Mouse (Mus musculus) kidney, embryonic 16.5 days (tissue): ENCODE results near the gene Pth2r. TPM values are rescaled to one million over a fixed set of nuclear protein-coding genes. Genes with fewer than 3 reads are reported as not detected.

Experiments used
- ATAC-seq: fragments of 200-750 bp; cut with Nextera tagmentation; 2 replicates; pipeline ENCODE4 v1.8.0; 2017; ENCODE audit warnings: moderate TSS enrichment; ENCODE audit not compliant: low FRiP score, low TSS enrichment
- H3K27ac ChIP-seq: fragments of 300-500 bp; sonication (generic); 2 replicates; pipeline ENCODE4 v1.5.1; 2014; ENCODE audit warnings: low read length
- H3K27me3 ChIP-seq: fragments of 300-500 bp; sonication (generic); 2 replicates; pipeline ENCODE4 v1.6.1; 2014; ENCODE audit warnings: low read length, control low read depth, mixed read lengths; ENCODE audit not compliant: insufficient read depth
- H3K36me3 ChIP-seq: fragments of 300-500 bp; sonication (generic); 2 replicates; pipeline ENCODE4 v1.6.1; 2014; ENCODE audit warnings: low read length, control low read depth, mixed read lengths; ENCODE audit not compliant: insufficient read depth
- H3K4me1 ChIP-seq: fragments of 300-500 bp; sonication (generic); 2 replicates; pipeline ENCODE4 v1.6.1; 2014; ENCODE audit warnings: low read length, control low read depth, mixed read lengths; ENCODE audit not compliant: insufficient read depth
- H3K4me2 ChIP-seq: fragments of 300-500 bp; sonication (generic); replicated peaks from 2 replicates; pipeline ENCODE4 v1.6.1; 2014; ENCODE audit warnings: low read depth, low read length
- H3K4me3 ChIP-seq: fragments of 300-500 bp; sonication (generic); 2 replicates; pipeline ENCODE4 v1.5.1; 2014; ENCODE audit warnings: mild to moderate bottlenecking, low read length
- H3K9ac ChIP-seq: fragments of 300-500 bp; sonication (generic); replicated peaks from 2 replicates; pipeline ENCODE4 v1.6.1; 2014; ENCODE audit warnings: low read length
- H3K9me3 ChIP-seq: fragments of 300-500 bp; sonication (generic); 2 replicates; pipeline ENCODE4 v1.6.1; 2016; ENCODE audit warnings: low read length, control low read depth
- WGBS: fragments of 180-500 bp; shearing (Covaris S2); extraction: QIAGEN DNeasy Blood & Tissue Kit; methylation state at CpG from one replicate; pipeline ENCODE4 v1.1.7; 2014; 5-methylcytosine and 5-hydroxymethylcytosine counted together
- polyA plus RNA-seq: library from polyadenylated mRNA; unstranded; fragments of >200 nt; fragmentation: Nextera tagmentation; extraction: Ambion mirVana; gene quantifications from 2 replicates; pipeline ENCODE4 v1.2.1, GENCODE M21; 2015

The Pth2r gene
- polyA plus RNA-seq, 1 experiment from 2014 or later = not detected

- Histone ChIP-seq H3K27me3 (no peaks in the 10 kb centered on the region), H3K4me1 (no peaks in the 10 kb centered on the region), H3K4me3 (no peak overlapping the region), H3K4me2 (no peak overlapping the region), H3K9me3 (no peaks in the 10 kb centered on the region), H3K9ac (no peak overlapping the region), H3K36me3 (no peaks in the 10 kb centered on the region), H3K27ac (no peak overlapping the region)
- ATAC-seq = no peak
- WGBS = 95% methylated on average over 2 of the region's 2 CpGs
Observed at GRCm38 (mm10) chr1:65420909-65421308, 139.1 kb downstream of the Pth2r start.

- Histone ChIP-seq H3K4me3 (no peak overlapping the region), H3K27me3 (no peaks in the 10 kb centered on the region), H3K4me2 (no peak overlapping the region), H3K27ac (no peak overlapping the region), H3K4me1 (no peaks in the 10 kb centered on the region), H3K9ac (no peak overlapping the region), H3K36me3 (no peaks in the 10 kb centered on the region), H3K9me3 (no peaks in the 10 kb centered on the region)
- ATAC-seq = no peak
Observed at GRCm38 (mm10) chr1:65422501-65423010, 140.7 kb downstream of the Pth2r start.

Other genes starting within 250 kb of the Pth2r start
- 3.0 and 3.9 TPM in 2 replicates for gene Akr1cl, start 249.3 kb upstream of the Pth2r start, polyA plus RNA-seq
- not detected in 2 replicates for gene Cryge, start 230.9 kb upstream of the Pth2r start, polyA plus RNA-seq
- not detected in 2 replicates for gene Crygd, start 218.6 kb upstream of the Pth2r start, polyA plus RNA-seq
- not detected in 2 replicates for gene Crygc, start 208.4 kb upstream of the Pth2r start, polyA plus RNA-seq
- not detected in 2 replicates for gene Crygb, start 199.8 kb upstream of the Pth2r start, polyA plus RNA-seq
- gene Cryga, start 178.7 kb upstream of the Pth2r start, polyA plus RNA-seq = not detected in 2 replicates
- 0.29 TPM in 1 of 2 replicates, not detected in the other for gene Gm28845, start 162.5 kb upstream of the Pth2r start, polyA plus RNA-seq
- 2.0 and 2.8 TPM in 2 replicates for gene D630023F18Rik, start 158.8 kb upstream of the Pth2r start, polyA plus RNA-seq
- gene Idh1, start 95.6 kb upstream of the Pth2r start, polyA plus RNA-seq = 293 and 329 TPM in 2 replicates
- gene Pikfyve, start 95.4 kb upstream of the Pth2r start, polyA plus RNA-seq = 10.0 and 11.1 TPM in 2 replicates